Mouse (Mus musculus) central nervous system, embryonic 11.5 days (tissue): ENCODE results near the gene Dgkz. TPM values are rescaled to one million over a fixed set of nuclear protein-coding genes. Genes with fewer than 3 reads are reported as not detected.

Source experiments
- polyA plus RNA-seq: library from polyadenylated mRNA; depleted of rRNA; stranded (reverse); fragments of >200 nt; gene quantifications from 2 replicates; pipeline ENCODE4 v1.2.3, GENCODE M21; 2012; rRNA removed

Dgkz gene
- 68.8 and 78.2 TPM in 2 replicates for polyA plus RNA-seq

DNA sequence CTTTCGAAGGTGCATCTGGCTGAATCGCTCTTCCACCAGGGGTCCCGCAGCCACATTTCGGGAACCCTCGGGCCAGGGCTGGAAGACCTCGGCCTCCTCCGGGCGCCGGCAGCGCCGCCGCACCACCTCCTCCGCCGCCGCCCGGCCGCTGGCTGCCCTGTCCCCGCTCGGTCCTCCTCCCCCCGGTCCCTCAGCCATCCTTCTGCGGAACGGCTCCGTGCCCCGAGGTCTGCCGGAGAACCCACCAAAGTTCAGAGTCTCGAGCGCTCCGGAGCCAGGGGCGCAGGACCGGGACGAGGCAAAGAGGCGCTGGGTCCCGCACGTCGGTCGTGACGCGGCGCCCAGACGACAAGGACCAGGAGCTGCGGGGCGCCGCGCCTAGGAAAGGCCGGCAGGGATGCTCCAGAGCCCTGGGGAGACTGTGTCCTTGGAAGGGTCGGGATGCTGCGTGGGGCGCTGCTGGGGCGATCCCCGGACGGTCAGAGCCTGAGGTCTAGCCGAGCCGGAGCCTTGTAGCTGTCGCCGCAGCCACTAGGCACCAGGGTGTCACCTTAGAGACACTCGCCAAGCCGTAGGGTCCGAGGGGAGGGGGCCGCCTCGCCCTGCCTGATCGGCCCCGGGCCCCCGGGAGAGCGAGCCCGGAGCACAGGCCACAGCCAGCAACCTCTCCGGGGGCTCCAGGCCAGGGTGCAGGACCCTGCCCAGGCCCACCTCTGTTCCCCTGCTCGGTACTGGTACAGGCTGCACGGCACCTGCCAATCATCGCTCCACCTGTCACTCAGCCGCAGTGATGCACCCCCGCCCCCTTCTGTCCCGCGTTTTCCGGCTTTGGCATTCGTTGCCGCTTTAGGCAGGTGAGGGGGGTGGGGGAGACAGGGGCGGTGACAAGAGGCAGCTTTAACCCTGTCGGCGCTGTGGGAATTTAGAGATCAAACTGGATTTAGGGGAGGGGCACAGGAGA lies at the start of gene Dgkz:
TSS of gene Dgkz (minus strand) at position 284 of the 961 bp plus-strand sequence.

DNA sequence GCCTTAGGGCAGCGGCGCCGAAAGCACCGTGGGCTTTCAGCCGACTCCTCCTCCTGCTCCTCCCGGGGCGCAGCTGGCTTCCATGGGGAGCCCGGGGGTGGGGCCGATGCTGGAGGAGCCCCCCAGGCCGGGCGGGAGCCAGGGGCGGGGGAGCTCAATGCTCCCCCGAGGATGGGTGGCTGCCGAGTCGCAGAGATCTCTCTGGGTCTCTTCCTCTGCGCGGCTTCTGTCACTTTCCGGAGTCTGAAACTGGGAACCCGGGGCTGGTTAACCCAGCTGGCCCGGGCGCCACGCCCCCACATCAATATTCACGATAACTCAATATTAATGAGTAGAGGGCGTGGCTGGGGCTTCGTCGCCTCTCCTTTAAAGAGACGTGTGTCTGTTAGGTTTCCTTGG lies 48.6 kb upstream of the Dgkz start, which contains the start of gene Creb3l1:
TSS of gene Creb3l1 (minus strand) at position 229 of the 399 bp plus-strand sequence.

DNA sequence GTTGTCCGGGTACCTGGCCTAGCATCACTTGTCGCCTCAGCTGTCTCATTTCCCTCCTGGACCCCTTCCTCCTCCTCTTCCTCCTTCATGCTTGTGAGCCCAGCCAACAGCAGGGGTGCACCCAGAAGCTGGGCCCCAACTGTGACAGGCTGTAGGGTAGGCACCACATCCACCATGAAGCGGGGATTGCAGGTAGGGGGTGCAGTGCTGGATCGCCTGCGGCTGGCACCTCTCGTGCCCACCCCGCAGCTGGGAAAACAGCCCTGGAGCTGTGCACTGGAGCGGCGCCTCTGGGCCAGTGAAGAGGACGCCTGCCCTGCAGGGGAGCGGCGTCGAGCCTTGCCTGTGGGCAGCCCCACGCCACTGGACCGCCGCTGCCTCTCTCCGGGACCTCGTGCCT lies 30.2 kb downstream of the Dgkz start, which contains the start of gene Gm9821:
TSS of gene Gm9821 (plus strand) at position 221 of the 400 bp plus-strand sequence.

DNA sequence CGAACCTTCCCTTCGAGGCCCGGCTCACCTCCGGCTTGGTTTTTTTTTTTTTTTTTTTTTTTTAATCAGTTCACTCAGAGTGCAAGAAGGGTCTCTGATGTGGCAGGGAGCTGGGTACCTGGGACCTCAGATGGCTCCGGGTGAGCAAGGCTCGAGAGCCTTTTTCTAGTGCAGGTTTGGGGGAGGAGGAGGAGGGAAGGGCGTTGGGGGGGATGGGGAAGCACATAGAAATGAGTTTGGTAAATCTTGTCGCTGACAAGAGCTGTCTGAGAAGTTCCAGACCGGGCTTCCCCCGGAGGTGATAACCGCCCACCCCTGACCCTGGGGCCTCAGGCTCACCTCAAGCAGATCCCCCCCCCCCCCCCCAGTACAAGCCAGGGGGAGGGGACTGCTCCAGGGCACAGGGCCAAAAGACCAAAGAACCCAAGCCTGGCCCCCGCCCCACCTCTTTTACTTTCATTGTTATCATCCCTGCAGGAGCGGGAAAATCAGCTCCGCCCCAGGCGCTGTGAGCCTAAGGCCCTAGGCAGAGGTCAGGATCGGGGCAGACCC lies 43.4 kb downstream of the Dgkz start, which contains the start of gene Mdk:
TSS of gene Mdk (minus strand) at position 138 of the 552 bp plus-strand sequence.

DNA sequence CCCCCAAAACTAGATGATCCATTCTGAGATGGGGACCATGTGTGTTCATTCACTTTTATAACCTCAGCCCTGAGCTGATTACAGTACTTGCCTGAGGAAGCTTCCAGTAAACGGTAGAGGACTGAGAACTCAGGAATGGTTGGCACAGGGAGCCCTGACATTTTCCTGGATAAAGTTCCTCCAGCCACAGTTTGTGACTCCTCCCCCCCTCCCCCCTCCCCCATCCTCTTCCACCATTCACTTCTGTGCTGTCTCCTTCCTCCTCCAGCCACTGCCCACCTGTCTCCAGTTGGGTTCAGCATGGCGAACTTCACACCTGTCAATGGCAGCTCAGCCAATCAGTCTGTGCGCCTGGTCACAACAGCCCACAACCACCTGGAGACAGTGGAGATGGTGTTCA lies 48.7 kb downstream of the Dgkz start, which contains the start of gene Chrm4:
TSS of gene Chrm4 (plus strand) at position 301 of the 400 bp plus-strand sequence.

Other genes with a start within 250 kb of the Dgkz start
- 18.5 and 25.6 TPM in 2 replicates for gene Ambra1, start 245.7 kb downstream of the Dgkz start, polyA plus RNA-seq
- 0.88 and 1.6 TPM in 2 replicates for gene Chrm4, start 48.6 kb downstream of the Dgkz start, polyA plus RNA-seq
- 930 and 1,149 TPM in 2 replicates for gene Mdk, start 43.6 kb downstream of the Dgkz start, polyA plus RNA-seq
- not detected in 2 replicates for gene Gm9821, start 30.2 kb downstream of the Dgkz start, polyA plus RNA-seq
- gene Creb3l1, start 48.6 kb upstream of the Dgkz start, polyA plus RNA-seq, result 2.1 and 3.1 TPM in 2 replicates
- 43.1 and 88.8 TPM in 2 replicates for gene Phf21a, start 117.3 kb upstream of the Dgkz start, polyA plus RNA-seq